Mouse (Mus musculus) limb, embryonic 14.5 days (tissue): ENCODE data around the gene Gstk1. TPM values are rescaled to one million over a fixed set of nuclear protein-coding genes. Genes with fewer than 3 reads are reported as not detected.
A peak's percentile ranks its signal among the peaks of the same experiment; 100 is the strongest.

Experiments used
- ATAC-seq: fragments of 200-750 bp; cut with Nextera tagmentation; 2 replicates; pipeline ENCODE4 v1.8.0; 2017; ENCODE audit warnings: low read depth, moderate number of reproducible peaks, moderate TSS enrichment; ENCODE audit not compliant: low FRiP score
- DNase-seq: peaks from one replicate; pipeline ENCODE4 v3.0.0-alpha.2; 2015; ENCODE audit warnings: low spot score
- H3K27ac ChIP-seq: fragments of 300-500 bp; sonication (generic); replicated peaks from 2 replicates; pipeline ENCODE4 v1.5.1; 2014; ENCODE audit warnings: low read depth, mild to moderate bottlenecking, low read length, moderate library complexity, mixed read lengths
- H3K27me3 ChIP-seq: fragments of 300-500 bp; sonication (generic); 2 replicates; pipeline ENCODE4 v1.6.1; 2014; ENCODE audit warnings: low read length, mixed read lengths; ENCODE audit not compliant: control insufficient read depth, insufficient read depth
- H3K36me3 ChIP-seq: fragments of 300-500 bp; sonication (generic); 2 replicates; pipeline ENCODE4 v1.6.1; 2014; ENCODE audit warnings: mild to moderate bottlenecking, low read length, moderate library complexity, mixed read lengths; ENCODE audit not compliant: control insufficient read depth, insufficient read depth
- H3K4me1 ChIP-seq: fragments of 300-500 bp; sonication (generic); 2 replicates; pipeline ENCODE4 v1.6.1; 2014; ENCODE audit warnings: antibody characterized with exemption, low read length, mixed read lengths; ENCODE audit not compliant: control insufficient read depth, insufficient read depth
- H3K4me2 ChIP-seq: fragments of 300-500 bp; sonication (generic); replicated peaks from 2 replicates; pipeline ENCODE4 v1.6.1; 2014; ENCODE audit warnings: low read depth, mild to moderate bottlenecking, low read length, moderate library complexity; ENCODE audit not compliant: severe bottlenecking
- H3K4me3 ChIP-seq: fragments of 300-500 bp; sonication (generic); replicated peaks from 2 replicates; pipeline ENCODE4 v1.5.1; 2014; ENCODE audit warnings: low read length
- H3K9ac ChIP-seq: fragments of 300-500 bp; sonication (generic); 2 replicates; pipeline ENCODE4 v1.6.1; 2014; ENCODE audit warnings: mild to moderate bottlenecking, low read depth, low read length, moderate library complexity; ENCODE audit not compliant: severe bottlenecking
- H3K9me3 ChIP-seq: fragments of 300-500 bp; sonication (generic); 2 replicates; pipeline ENCODE4 v1.6.1; 2016; ENCODE audit warnings: low read length; ENCODE audit not compliant: control insufficient read depth
- POLR2A ChIP-seq: fragments of 200-500 bp; IDR thresholded peaks from 2 replicates; pipeline ENCODE4 v1.8.0; 2012; ENCODE audit warnings: inconsistent platforms, mild to moderate bottlenecking, moderate library complexity, borderline replicate concordance; ENCODE audit not compliant: insufficient read depth, insufficient read length; ENCODE audit errors: extremely low read depth
- WGBS: fragments of 180-500 bp; shearing (Covaris S2); extraction: QIAGEN DNeasy Blood & Tissue Kit; methylation state at CpG from one replicate; pipeline ENCODE4 v1.1.7; 2014; 5-methylcytosine and 5-hydroxymethylcytosine counted together
- polyA plus RNA-seq, 2 experiments: library from polyadenylated mRNA; depleted of rRNA in 1 of 2; stranded (reverse) in 1 of 2; unstranded in 1 of 2; fragments of >200 nt; fragmentation: Nextera tagmentation in 1 of 2; extraction: Ambion mirVana in 1 of 2; gene quantifications; 2 replicates each; pipeline versions ENCODE4 v1.2.1 to v1.2.3; 2012 to 2014

Gstk1 gene
- polyA plus RNA-seq, 2 experiments = 16.7 to 17.9 TPM

GRCm38 (mm10) chr6:42241311-42242045, 4.3 kb upstream of the Gstk1 start:
- no peak for TF ChIP-seq POLR2A
- DNase-seq = no peak
- Histone ChIP-seq H3K27ac (no peak overlapping the region), H3K27me3 (no peaks in the 10 kb centered on the region), H3K4me3 (no peak overlapping the region), H3K9me3 (no peaks in the 10 kb centered on the region), H3K36me3 (no peaks in the 10 kb centered on the region), H3K4me2 (no peak overlapping the region), H3K4me1 (peaks cover 5% of the 10 kb centered on the region; the same call in 1 of the 2 replicates), H3K9ac (no peak overlapping the region)
- WGBS = 73% methylated on average over 6 of the region's 6 CpGs
- ATAC-seq = no peak

GRCm38 (mm10) chr6:42247173-42247572, 1.4 kb downstream of the Gstk1 start:
- Histone ChIP-seq H3K27ac (no peak overlapping the region), H3K9ac (no peak overlapping the region), H3K9me3 (no peaks in the 10 kb centered on the region), H3K27me3 (no peaks in the 10 kb centered on the region), H3K4me3 (no peak overlapping the region), H3K36me3 (no peaks in the 10 kb centered on the region), H3K4me2 (no peak overlapping the region), H3K4me1 (peaks cover 5% of the 10 kb centered on the region; the same call in 1 of the 2 replicates)
- TF ChIP-seq POLR2A = no peak
- ATAC-seq = no peak
- DNase-seq = no peak
- WGBS = 9% methylated on average over 8 of the region's 8 CpGs

- no peak for TF ChIP-seq POLR2A
- Histone ChIP-seq H3K9ac (no peak overlapping the region), H3K4me3 (no peak overlapping the region), H3K27me3 (no peaks in the 10 kb centered on the region), H3K4me2 (no peak overlapping the region), H3K9me3 (no peaks in the 10 kb centered on the region), H3K36me3 (no peaks in the 10 kb centered on the region), H3K27ac (no peak overlapping the region), H3K4me1 (peaks cover 5% of the 10 kb centered on the region; the same call in 1 of the 2 replicates)
- ATAC-seq (no peak), DNase-seq (no peak)
- 97% methylated on average over 1 of the region's 1 CpGs for WGBS
These were observed 2.2 kb downstream of the Gstk1 start for GRCm38 (mm10) chr6:42247981-42248380.

- no peak overlapping the region for H3K4me2 ChIP-seq
- no peaks in the 10 kb centered on the region for H3K36me3 ChIP-seq
- H3K9me3 ChIP-seq = no peaks in the 10 kb centered on the region
- ATAC-seq = no peak
- no peaks in the 10 kb centered on the region for H3K4me1 ChIP-seq
- no peak overlapping the region for H3K4me3 ChIP-seq
- WGBS = 82% methylated on average over 4 of the region's 4 CpGs
- no peaks in the 10 kb centered on the region for H3K27me3 ChIP-seq
- no peak for TF ChIP-seq POLR2A
- H3K27ac ChIP-seq = no peak overlapping the region
- DNase-seq = no peak
- H3K9ac ChIP-seq = no peak overlapping the region
These were observed 6.1 kb downstream of the Gstk1 start for GRCm38 (mm10) chr6:42251791-42252190.

- WGBS = 75% methylated on average over 2 of the region's 2 CpGs
- TF ChIP-seq POLR2A = no peak
- no peak overlapping the region for H3K27ac ChIP-seq
These were observed 7.4 kb downstream of the Gstk1 start for GRCm38 (mm10) chr6:42253103-42253502.

GRCm38 (mm10) chr6:42257303-42257863, 11.6 kb downstream of the Gstk1 start:
- no peak for TF ChIP-seq POLR2A
- H3K9me3 ChIP-seq = no peaks in the 10 kb centered on the region
- no peaks in the 10 kb centered on the region for H3K4me1 ChIP-seq
- H3K27me3 ChIP-seq = no peaks in the 10 kb centered on the region
- H3K27ac ChIP-seq = no peak overlapping the region
- peak; percentile 24 for DNase-seq
- H3K36me3 ChIP-seq = no peaks in the 10 kb centered on the region
- no peak overlapping the region; the same call in 1 of the 2 replicates for H3K4me2 ChIP-seq
- no peak overlapping the region for H3K9ac ChIP-seq
- H3K4me3 ChIP-seq = no peak overlapping the region
- WGBS = 16% methylated on average over 11 of the region's 11 CpGs
- ATAC-seq = no peak

More at GRCm38 (mm10) chr6:42253103-42253502, 7.4 kb downstream of the Gstk1 start:
- no peak for DNase-seq
- Histone ChIP-seq H3K9ac (no peak overlapping the region), H3K4me3 (no peak overlapping the region), H3K27me3 (no peaks in the 10 kb centered on the region), H3K9me3 (no peaks in the 10 kb centered on the region), H3K36me3 (no peaks in the 10 kb centered on the region), H3K4me2 (no peak overlapping the region), H3K4me1 (no peaks in the 10 kb centered on the region)
- no peak for ATAC-seq
